Mouse (Mus musculus) retina, postnatal 7 days (tissue): ENCODE results near the gene Fam20c.
A peak's percentile ranks its signal among the peaks of the same experiment; 100 is the strongest.

Experiments used
- DNase-seq: peaks from one replicate; pipeline ENCODE4 v3.0.0-alpha.2; 2012; ENCODE audit warnings: low read depth, low spot score

Gene Fam20c

DNA sequence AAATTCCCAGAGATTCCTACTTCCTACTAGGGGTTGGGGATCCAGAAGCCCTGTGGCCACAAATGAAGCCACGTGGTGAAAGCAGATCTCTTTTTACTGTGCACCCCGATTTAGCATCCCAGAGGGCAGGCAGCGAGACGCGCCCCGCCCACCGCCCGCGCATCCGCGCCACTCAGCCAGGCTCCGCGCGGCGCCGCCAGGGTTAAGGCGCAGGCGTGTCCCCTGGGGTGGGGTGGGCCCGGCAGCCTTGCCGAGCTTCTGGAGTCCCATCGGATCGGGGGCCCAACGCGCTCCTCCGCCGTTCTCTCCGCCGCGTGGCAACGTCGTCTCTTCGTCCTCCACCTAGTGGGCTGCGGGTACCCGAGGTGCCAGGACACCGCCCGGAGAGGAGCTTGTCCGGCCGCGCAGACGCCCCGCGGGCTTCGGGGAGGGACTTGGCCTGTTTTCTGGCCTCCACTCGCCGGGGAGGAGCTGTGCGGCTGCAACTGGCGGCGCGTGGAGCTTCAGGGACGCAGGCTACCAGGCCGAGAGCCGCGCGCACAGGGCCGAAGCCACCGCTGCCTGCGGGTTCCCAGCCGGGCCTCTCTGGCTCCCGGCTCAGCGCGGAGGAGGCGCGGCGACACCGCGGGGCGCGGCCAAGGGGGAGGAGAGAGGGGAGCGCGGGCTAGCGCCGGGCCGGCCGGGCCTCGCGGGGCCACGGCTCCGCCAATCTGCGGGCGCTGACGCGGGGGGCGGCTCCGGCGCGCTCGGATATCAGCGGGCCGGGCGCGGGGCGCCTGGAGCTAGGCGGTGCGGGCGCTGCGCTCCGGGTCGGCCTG is at the start of gene Fam20c:
Gene Fam20c (plus strand): TSS at position 212 of the 818 bp plus-strand sequence.
- peak; percentile 46 for DNase-seq

DNA sequence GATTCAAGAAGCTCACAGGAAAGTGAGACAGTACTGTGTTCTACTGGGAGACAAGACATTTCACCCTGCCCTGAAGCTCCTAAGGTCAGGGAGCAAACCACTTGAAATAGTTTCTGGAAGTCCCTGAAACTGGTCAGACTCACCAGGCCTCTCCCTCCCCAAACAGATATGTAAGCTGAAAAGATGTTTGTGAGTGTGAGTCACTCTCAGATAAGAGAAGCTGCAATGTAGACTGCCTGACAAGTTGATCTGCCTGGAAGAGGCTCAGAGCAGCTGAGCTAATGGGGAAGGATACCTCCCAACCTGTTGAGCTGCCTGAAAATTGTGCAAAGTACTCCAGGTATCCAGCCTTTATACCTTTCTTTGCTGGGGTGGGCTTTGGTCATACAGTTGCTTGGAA is 46.9 kb upstream of the Fam20c start:
- DNase-seq, result no peak

DNA sequence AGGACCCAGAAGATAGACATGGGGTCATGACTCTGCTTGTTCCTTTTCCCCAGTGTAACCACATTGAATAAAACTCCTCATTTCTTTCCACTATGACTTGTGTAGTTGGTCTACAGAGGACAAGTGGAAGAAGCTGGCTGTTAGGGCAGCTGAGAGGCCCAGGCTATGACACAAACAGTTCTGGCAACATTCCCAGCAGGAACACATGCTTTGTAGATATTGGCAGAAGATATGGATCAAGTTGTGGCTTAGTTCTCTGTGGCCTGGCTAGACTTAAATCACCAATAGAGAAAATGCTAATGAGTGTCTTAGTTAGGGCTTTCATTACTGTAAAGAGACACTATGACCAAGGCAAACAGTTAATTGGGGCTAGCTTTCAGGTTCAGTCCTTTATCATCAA is 45.7 kb upstream of the Fam20c start:
- DNase-seq, result no peak

DNA sequence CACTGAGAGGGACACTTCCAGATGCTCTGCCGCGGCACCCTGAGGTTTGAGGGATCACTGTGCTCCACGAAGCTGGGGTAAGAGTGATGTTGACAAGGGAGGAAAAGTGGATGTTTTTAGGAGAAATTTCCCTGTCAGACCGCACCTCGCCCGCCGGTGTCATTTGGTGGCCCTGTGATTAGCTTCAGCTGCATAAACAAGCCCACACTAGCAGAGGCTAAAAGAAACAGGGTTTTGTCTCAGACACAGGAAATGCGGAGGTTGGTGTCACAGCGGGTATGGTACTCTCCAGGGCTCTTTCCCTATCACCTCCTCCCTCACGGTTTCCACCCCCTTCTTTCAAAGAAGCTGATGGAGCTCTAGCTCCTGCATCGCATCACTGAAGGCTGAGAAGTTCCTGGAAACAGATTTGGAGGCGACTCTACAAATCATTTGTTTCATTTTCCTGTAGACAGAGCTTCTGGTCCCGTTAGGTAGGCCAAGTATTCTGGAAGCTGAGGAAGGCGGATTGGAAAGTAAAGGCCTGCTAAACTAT is 38.7 kb upstream of the Fam20c start:
- DNase-seq, result no peak

DNA sequence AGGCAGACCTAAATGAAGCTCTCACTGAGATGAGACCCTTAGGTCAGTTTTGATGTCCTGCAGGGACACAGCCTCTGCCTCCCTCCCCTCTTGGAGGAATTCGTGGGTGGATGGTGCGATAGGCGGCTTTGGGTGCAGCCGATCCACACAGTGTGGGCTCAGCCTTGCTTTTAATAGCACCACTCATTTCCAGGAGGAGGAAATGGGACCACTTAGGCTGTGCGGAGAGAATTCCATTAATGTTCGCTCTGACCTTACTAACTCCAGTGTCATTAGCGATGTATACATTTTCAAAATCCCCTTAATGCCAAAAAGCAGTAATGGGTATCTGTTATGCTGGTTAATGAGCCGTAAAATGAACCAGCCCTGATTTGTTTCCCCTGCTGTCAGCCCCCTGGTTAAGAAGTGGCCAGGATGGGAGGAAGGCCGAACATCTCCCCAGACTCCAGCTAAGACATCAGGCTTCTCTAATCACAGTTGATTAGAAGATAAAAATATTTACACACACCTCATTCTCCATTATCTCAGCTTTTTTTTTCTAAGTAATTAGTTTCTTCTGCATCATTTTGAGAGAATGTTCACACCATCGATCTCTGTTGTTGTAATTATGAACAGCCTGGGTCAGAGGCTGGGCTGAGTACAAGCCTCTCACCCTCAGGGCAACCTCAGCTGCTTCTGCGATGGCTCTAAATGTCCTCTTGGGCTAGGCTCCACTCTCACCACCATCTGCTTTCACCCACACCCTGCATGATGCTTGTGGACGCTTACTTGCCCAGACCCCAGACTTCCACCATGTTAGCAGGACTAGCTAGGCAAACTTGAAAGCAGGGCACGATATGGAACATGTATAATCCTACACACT is 33.8 kb upstream of the Fam20c start:
- DNase-seq, result no peak

DNA sequence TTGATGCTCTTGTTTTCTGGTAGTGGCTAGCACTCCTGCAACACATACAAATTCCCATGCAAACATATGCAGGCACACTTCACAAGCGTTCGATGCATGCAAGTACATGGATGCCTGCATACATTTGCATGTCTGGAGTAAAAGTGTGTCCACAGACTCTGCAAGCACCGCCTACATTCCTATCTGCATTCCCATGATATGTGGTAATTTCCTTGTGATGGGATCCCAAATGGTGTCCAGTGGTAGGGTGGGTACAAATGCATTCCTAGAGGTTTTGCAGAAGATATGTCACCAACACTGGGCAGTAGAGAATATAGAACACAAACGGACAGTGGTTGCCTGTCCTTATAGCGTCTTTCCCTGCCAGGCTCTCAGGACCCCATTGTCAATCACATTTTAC is 29.9 kb upstream of the Fam20c start:
- no peak for DNase-seq

DNA sequence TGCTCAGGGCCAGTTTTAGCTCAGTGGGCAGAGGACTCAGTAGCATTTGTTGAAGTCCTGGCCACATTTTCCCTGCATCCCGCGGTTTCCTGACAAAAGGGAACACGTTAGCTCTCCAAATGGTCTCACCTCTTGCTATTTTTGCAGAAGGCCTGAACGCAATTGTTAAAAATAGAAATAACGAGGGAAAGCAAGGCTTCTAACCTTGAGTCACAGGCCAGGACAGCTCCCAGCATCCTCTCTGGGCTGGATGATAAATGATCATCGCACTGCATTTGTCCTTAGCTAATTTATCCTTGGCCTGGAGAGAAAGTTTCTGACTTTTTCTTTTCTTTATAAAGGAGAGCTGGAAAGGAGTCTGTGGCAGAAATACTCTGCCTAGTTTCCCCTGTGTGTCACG is 29.2 kb upstream of the Fam20c start:
- no peak for DNase-seq

DNA sequence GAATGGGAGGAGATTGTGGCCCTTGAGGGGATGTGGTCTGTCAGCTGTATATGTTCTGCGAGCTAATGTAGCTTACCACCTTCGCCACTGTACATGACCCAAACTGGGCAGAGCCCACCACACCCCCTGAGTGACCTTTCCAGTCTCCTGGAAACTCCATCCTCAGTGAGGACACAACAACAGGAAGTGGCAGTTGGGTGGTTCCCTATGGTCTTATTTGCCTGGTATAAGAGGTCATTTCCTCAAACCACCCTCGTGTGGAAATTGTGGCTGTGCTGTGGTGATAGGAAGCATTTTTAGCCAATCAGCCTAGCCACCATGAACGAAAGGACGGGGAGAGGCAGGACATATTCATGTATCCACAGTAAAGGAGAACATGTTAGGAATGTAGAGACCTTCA is 23.5 kb upstream of the Fam20c start:
- DNase-seq, result no peak

DNA sequence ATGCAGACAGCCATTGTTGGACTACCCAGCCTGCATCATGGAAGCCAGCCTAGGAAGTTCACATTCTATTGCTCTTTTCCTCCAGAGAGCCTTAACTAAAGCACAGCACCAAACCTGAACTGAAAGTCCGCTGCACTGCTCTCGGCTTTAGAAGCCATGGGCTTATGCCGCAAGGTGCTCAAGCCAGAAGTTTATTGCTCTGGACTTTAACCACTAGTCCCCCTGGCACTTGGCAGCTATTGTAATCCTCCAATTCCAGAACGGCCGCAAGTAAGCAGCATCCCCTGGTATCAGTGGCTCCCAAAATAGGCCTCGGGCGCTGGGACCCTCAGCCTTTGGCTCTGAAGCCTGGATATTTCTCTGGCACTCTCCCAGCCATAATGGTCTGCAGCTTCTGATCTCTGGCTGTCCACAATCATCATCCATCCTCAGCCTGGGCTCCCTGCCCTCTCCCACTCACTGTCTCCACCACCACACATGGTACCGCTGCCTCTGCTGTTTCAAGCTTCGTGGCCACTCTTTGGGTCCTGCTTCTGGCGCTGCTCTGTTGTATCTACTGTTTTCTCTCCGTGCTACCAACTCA is 20.9 kb upstream of the Fam20c start:
- DNase-seq, result no peak

DNA sequence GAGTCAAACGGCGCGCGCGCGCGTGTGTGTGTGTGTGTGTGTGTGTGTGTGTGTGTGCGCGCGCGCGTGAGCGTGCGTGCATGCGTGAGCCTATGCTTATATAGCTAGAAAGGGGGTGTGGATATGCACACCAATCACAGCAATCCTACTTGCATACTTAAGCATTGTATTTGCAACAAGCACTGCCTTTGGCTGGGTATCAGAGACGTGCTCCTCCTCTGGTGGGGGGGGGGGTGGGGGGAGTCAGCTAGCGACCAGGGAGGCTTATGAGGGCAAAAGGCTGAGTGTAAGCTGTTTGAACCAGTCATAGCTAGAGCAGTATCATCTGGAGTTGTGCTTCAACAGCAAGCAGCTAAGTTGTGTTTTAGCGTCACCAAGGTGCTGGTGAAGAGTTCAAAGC is 20.3 kb upstream of the Fam20c start:
- DNase-seq, result no peak

DNA sequence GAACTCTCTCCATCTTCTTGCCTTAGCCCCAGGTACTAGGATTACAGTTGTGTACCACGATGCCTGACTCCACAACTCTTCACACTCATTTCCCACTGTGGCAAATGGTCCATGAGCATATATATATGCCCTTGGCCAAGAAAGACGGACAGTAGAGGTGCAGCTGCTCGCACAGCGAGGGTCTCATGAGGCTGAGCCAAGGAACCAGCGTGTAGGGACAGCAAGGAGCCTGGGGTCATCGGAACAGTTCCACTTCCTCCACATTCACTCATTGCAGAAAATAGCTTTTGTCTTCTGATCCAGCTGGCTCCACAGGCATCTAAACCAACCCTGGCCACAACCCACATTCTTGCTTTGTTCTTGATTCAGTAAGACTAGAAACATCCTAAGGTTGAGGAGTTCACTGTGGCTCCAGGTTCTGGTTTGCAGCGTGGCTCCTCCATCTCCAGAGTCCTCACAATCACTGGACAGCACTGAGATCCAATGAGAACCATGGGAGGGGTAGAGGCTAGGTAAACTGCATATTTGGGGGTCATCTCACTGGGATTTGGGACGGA is 19.0 kb upstream of the Fam20c start:
- no peak for DNase-seq

DNA sequence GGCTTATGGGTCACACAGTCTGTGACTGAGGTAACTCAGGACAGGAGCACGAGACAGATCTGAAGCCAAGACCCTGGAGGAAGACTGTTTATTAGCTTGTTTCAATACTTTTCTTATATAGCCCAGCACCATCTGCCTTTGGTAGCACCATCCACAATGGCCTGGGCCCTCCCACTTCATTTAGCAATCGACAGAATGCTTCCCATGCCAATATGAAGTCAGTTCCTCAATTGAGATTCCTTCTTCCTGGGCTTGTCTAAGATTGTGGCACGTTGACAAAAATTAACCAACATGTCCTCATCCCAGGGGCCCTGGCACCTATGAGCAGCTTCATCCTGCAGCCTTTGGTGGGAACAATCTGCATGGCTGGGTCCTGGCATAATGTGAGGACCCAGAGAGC is 14.2 kb upstream of the Fam20c start:
- DNase-seq, result no peak

DNA sequence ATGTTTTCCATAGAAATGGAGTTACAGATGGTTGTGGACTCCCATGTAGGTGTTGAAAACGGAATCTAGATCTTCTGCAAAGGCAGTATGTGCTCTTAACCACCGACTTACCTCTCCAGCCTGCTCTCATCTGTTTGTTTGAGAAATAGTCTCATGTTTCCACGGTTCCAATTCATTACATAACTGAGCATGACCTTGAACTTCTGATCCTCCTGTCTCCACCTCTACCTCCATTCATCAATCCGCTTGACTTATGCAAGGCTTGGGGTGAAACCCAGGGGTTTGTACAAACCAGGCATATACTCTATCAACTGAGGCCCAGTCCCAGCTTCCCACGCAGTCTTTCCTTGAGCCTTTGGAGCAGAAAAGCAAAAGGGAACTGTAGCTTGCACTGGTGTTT is 12.8 kb upstream of the Fam20c start:
- DNase-seq, result no peak

DNA sequence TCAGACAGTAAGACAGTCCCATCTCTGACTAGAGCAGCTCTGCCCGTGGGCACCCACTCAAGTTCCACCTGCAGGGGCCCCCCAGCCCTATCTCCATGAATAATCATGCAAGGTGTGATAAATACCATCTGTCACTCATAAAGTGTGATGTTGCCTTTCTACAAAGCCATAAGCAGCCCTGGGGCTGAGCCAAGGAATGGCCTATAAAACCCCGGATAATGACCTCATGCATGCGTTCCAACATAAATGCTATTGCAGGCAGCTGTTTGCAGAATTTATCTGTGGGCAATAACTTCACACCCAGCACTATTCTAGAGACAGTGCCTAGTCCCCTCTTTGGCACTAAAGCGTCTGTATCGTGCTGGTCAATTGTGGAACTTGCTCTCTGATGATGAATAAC is 12.0 kb upstream of the Fam20c start:
- DNase-seq, result no peak

DNA sequence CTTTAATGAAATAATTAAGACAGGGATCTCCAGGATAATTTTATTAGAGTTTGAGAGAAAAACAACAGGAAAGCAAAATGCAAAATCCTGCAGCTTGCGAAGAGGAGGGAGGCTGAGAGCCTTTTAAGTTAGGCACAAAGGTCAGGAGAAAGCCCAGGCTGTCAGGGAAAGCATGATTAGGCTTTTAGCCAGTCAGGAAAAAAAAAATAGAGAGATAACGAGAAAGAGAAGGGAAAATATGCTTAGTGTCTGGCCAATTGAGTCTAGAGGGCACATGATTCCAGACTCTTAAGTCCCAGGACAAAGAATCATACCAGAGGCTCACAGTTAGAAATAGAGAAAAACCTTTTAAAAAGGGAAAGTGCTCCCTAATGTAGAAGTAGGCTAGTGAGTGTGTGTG is 10.7 kb upstream of the Fam20c start:
- no peak for DNase-seq

DNA sequence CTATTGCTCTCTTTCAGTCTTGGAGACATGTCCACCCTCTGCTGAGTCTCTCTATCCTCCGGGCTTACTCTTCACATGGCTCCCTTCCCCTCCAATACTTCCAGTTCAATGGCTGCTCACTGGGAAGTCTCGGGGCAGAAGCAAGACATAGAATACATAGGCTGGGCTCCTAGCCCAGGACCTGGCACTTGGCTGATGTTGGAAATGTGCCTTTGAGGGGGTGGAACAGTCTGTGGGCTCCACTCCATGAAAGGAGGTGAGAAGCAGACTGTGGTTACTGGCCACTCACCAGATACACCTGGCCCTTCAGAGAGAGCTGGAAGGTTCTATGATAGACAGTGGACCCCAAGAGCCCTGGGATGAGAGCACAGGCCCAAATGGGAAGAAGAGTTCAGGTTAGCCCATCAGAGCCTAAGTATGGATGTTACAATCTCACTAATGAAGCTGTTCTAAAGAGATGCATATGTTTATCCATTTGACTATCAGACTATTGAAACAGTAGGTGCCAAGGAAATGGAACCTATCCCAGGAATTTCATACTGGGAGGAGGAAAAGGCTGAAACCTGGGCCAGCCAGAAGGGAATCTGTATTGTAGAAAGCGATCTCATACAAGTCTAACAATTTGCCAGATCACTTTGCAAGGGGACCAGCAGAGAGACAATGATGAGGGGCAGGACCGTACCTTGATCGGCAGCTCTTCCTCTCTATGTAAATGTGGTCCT is 8.8 kb upstream of the Fam20c start:
- DNase-seq, result no peak

DNA sequence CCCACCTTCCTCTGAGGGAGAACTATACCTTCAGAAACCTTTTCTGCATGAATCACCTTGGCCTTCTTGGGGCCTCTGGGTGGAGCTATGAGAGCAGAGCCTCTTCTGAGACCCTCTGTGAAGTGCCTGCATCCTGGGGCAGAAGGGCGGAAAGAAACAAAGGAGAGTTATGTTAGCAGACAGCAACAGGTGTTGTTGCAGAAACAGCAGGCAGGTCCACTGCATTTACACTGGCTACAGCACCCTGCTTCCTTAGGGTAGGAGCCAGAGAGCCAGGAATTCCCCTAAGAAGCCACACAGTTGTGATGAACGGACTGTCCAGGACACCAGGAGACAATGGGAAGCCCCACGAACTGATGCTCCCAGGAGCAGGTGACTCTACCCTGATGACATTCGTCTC is 1.0 kb upstream of the Fam20c start:
- DNase-seq, result no peak

DNA sequence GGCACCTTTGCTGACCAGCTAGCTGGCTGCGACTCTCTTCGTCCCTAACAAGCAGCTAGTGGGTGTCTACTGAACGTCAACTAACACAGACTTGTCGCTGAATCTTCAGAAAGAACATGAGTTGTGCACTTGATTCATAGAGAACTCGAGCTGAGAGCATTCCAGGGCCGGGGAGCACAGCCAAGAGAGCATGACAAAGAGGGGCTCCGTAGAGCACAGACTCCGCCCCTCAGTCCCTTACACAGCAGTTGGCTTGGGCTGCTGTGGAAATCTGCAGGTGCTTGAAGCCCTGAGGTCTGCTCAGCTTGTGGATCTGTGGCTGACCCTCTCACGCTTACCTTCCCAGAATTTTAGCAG is 390 bp upstream of the Fam20c start:
- no peak for DNase-seq

DNA sequence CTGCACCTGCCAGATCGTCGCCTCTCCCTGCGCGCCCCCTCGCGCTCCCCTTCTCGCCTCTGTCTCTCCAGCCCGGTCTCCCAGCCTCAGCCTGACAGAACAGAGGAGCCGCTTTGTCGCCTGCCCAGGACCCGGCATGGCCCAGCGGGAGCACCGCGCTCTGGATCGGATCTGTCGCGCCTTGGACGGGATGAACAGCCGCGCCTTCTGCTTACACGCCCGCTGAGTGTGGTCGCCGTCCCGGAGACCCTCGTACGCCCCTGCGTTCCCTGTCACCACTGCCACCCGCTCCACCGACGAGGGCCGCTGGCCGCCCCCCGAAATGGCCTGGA is 773 bp downstream of the Fam20c start:
- no peak for DNase-seq

DNA sequence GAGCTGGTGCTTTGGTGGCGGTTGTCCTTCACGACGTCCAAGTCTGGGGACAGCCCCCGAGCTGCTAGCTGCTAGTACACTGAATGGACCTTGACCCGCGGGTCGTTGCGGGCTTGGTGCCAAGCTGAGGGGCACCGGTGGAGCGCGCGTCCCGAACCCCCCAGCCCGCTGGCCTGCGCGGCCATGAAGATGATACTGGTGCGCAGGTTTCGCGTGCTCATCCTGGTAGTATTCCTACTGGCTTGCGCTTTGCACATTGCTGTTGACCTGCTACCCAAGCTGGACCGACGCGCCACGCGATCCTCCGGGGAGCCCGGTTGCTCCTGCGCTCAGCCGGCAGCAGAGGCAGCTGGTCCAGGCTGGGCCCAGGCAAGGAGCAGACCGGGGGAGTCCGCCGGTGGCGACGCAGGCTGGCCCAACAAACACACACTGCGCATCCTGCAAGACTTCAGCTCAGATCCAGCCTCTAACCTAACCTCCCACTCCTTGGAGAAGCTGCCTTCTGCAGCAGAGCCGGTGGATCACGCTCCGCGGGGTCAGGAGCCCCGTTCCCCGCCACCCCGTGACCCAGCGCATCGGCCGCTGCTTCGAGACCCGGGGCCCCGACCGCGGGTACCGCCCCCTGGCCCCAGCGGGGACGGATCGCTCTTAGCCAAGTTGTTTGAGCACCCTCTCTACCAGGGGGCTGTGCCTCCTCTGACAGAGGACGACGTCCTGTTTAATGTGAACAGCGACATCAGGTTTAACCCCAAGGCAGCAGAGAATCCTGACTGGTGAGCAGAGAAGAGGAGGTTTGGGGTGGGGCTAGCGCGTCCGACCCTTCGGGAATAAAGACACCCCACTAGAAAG is 1.4 kb downstream of the Fam20c start:
- no peak for DNase-seq
